In the genomic region with DNA sequence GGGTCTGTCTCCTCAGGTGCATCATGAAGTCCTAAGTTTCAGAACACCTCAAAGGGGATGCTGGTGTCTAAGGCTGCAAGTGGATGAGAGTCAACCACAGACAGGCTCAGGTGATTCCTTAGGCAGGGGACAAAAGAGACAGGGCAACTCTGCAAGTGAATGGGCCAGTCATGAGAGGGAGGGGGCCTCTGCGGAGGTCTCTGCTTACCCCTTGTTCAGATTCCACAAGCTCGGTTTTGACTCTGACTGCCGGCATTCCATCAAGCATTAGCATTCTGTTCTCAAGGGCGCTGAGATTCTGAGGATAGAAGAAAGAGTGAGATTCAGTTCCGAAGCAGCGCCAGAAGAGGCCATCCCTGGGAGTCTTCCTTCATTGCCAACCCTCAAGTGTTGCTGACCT, we compare ENCODE assay signal across 16 mouse cellular contexts.
"Had no signal": no experiment of that assay in that cellular context is flagged by ENCODE, and none has a peak within 500 bp of the region (broad histone marks: within the 10 kb centered on the region; RNA-seq: fewer than 3 reads in every experiment).

No protein-coding gene starts in this region.

- H3K9ac ChIP-seq: limb, embryonic 12.5 days; liver, embryonic 13.5 days; liver, postnatal 0 days; lung, embryonic 15.5 days; midbrain, embryonic 12.5 days; neural tube, embryonic 13.5 days had no signal

- H3K4me1 ChIP-seq: liver, embryonic 13.5 days had no signal

- H3K27me3 ChIP-seq: limb, embryonic 12.5 days; liver, embryonic 13.5 days; lung, embryonic 15.5 days; midbrain, embryonic 12.5 days; neural tube, embryonic 13.5 days had no signal

- H3K4me3 ChIP-seq: limb, embryonic 12.5 days; liver, embryonic 13.5 days; lung, embryonic 15.5 days; midbrain, embryonic 12.5 days; neural tube, embryonic 13.5 days had no signal

- H3K27ac ChIP-seq: kidney, postnatal 0 days; limb, embryonic 12.5 days; liver, embryonic 13.5 days; lung, embryonic 15.5 days; midbrain, embryonic 12.5 days; neural tube, embryonic 13.5 days had no signal

- DNase-seq: kidney, adult 18-20 months; kidney, postnatal 36 days; layer of hippocampus, adult 9-11 months; layer of hippocampus, postnatal 36 days; liver; liver, embryonic 13.5 days; liver, postnatal 0 days; lung, postnatal 14 days; right cerebral cortex, adult 18-20 months; right cerebral cortex, postnatal 25 days; thymus, postnatal 36 days had no signal

- H3K36me3 ChIP-seq: liver, embryonic 13.5 days; lung, embryonic 15.5 days had no signal

- H3K9me3 ChIP-seq: limb, embryonic 12.5 days; liver, embryonic 13.5 days; lung, embryonic 15.5 days; midbrain, embryonic 12.5 days; neural tube, embryonic 13.5 days had no signal
